Mouse (Mus musculus): ENCODE data around the gene Sult1c1. TPM values are rescaled to one million over a fixed set of nuclear protein-coding genes. Genes with fewer than 3 reads are reported as not detected.
"Not testable (repeated sequence)": the region's sequence is repeated elsewhere in the genome, so short reads cannot be mapped to it uniquely, and the experiment has no call there.

The Sult1c1 gene
- polyA plus RNA-seq (2012; rRNA removed) = not detected in 2 replicates

GRCm38 (mm10) chr17:53990574-53990973, at the start of gene Sult1c1:
Gene Sult1c1, minus strand, starts transcription at chr17:53990674.
- DNase-seq (ENCODE audit: low read depth, low spot score) = no peak
- 86% methylated on average over 6 of the region's 6 CpGs for WGBS

DNA sequence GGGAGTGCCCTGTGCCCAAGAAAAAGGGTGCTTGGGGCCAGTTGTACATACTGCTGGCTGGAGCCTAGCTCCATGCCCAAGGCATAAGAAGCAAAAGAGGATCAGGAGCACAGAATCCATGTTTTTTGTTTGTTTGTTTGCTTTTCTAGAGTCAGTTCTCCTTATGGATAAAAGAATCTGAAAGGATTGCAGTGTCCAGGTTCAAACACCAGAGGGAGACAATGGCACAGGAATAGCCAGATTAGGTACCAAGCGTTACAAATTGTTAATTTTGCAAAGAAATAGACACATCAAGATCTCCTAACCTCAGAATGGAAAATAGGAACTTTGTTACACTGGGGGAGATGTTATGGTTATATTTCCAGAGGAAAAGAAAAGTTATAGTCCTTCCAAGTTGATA, 23.7 kb upstream of the Sult1c1 start:
- WGBS = 12% methylated on average over 1 of the region's 1 CpGs
- no peak for DNase-seq (ENCODE audit: low read depth, low spot score)

DNA sequence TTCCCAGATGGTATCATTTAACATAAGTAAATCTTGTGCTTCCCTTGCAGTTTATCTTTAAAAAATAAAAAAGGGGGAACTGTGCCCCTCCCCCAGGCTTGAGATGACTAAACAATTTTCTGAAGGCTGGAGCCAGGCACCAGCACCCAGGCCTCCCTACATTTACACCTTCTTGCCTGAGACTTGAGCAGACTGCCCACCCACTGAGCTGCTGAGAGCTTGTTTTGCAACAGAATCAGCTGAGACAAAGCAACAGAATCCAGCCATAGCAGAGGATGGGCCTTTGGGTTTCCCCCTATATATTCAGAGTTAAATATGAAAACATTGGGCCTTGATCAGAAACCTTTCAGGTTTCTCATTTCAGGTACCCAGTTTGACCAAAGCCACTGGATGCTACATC, 20.7 kb upstream of the Sult1c1 start:
- no peak for DNase-seq (ENCODE audit: low read depth, low spot score)

DNA sequence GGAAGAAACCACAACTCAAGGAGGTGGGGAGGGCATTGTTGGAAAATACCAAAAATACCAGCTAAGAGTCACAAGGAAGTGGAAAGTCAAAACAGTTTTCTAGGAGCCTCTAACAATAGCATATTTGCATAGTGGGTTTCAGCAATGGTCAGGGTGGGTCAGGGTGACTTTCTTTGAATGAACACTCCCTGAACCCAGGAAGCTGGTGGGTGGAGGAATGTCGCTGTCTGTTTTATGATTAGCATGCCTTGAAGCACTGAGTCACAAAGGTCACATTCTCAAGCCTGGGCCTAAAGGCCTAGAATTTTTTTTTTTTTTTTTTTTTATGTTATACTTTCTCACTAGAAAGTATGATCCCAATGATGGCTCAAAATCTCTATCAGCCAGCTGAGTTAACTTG, 20.1 kb upstream of the Sult1c1 start:
- DNase-seq (ENCODE audit: low read depth, low spot score) = not testable (repeated sequence)
- 25% methylated on average over 1 of the region's 1 CpGs for WGBS

- WGBS = 70% methylated on average over 4 of the region's 4 CpGs
Measured at GRCm38 (mm10) chr17:54003522-54003921, 13.0 kb upstream of the Sult1c1 start.

GRCm38 (mm10) chr17:53973606-53974005, 16.9 kb downstream of the Sult1c1 start:
- DNase-seq (ENCODE audit: low read depth, low spot score) = no peak
- 90% methylated on average over 4 of the region's 4 CpGs for WGBS

More at GRCm38 (mm10) chr17:54003522-54003921, 13.0 kb upstream of the Sult1c1 start:
- DNase-seq (ENCODE audit: low read depth, low spot score) = no peak

GRCm38 (mm10) chr17:53941569-53942162, 48.8 kb downstream of the Sult1c1 start:
- WGBS = 92% methylated on average over 19 of the region's 19 CpGs
- DNase-seq (ENCODE audit: low read depth, low spot score) = no peak

GRCm38 (mm10) chr17:53940726-53941125, 49.7 kb downstream of the Sult1c1 start:
- no peak for DNase-seq (ENCODE audit: low read depth, low spot score)
- WGBS = 89% methylated on average over 8 of the region's 8 CpGs

Other genes with a start within 250 kb of the Sult1c1 start
- gene Sult1c2, start 144.3 kb downstream of the Sult1c1 start, polyA plus RNA-seq (2012; rRNA removed) = 0.77 and 1.1 TPM in 2 replicates